Mouse (Mus musculus): ENCODE measurements around the gene Stard13. TPM values are rescaled to one million over a fixed set of nuclear protein-coding genes. Genes with fewer than 3 reads are reported as not detected.

Stard13 gene
- total and polyA plus RNA-seq, 2 experiments from 2014 or later: 2.6 to 19.2 TPM

- H3K4me2 ChIP-seq (ENCODE audit: low read depth): no peak overlapping the region
- H3K4me1 ChIP-seq (ENCODE audit: insufficient read depth): no peaks in the 10 kb centered on the region
- TF ChIP-seq CTCF (IDR thresholded peaks at IDR 0.05; ENCODE audit: low read depth): no peak
- H3K27me3 ChIP-seq (ENCODE audit: insufficient read depth, low read length): no peaks in the 10 kb centered on the region
- ATAC-seq: no peak
- no peak overlapping the region for H3K4me3 ChIP-seq (ENCODE audit: low read depth, low read length)
- no peak overlapping the region for H3K9ac ChIP-seq
- H3K9me3 ChIP-seq (ENCODE audit: low read length): no peaks in the 10 kb centered on the region
- 95% methylated on average over 14 of the region's 14 CpGs for WGBS
- H3K27ac ChIP-seq (ENCODE audit: low read depth, low read length): no peak overlapping the region
- no peak for DNase-seq
- no peaks in the 10 kb centered on the region for H3K36me3 ChIP-seq (ENCODE audit: insufficient read depth)
Measured at GRCm38 (mm10) chr5:151133744-151134143, 99.9 kb downstream of the Stard13 start.

- 87% methylated on average over 2 of the region's 2 CpGs for WGBS
Measured at GRCm38 (mm10) chr5:151129762-151130161, 103.9 kb downstream of the Stard13 start.

GRCm38 (mm10) chr5:151127298-151127717, 106.3 kb downstream of the Stard13 start:
- Histone ChIP-seq H3K4me1 (ENCODE audit: insufficient read depth) (no peaks in the 10 kb centered on the region), H3K4me2 (ENCODE audit: low read depth) (no peak overlapping the region), H3K27me3 (ENCODE audit: insufficient read depth, low read length) (no peaks in the 10 kb centered on the region), H3K9ac (no peak overlapping the region), H3K27ac (ENCODE audit: low read depth, low read length) (no peak overlapping the region), H3K36me3 (ENCODE audit: insufficient read depth) (no peaks in the 10 kb centered on the region), H3K9me3 (ENCODE audit: low read length) (no peaks in the 10 kb centered on the region), H3K4me3 (ENCODE audit: low read depth, low read length) (no peak overlapping the region)
- 44% methylated on average over 6 of the region's 6 CpGs for WGBS
- no peak for ATAC-seq
- no peak for TF ChIP-seq CTCF (IDR thresholded peaks at IDR 0.05; ENCODE audit: low read depth)
- DNase-seq: no peak

More at GRCm38 (mm10) chr5:151129762-151130161, 103.9 kb downstream of the Stard13 start:
- Histone ChIP-seq H3K9ac (no peak overlapping the region), H3K4me3 (ENCODE audit: low read depth, low read length) (no peak overlapping the region), H3K36me3 (ENCODE audit: insufficient read depth) (no peaks in the 10 kb centered on the region), H3K4me2 (ENCODE audit: low read depth) (no peak overlapping the region), H3K4me1 (ENCODE audit: insufficient read depth) (no peaks in the 10 kb centered on the region), H3K27me3 (ENCODE audit: insufficient read depth, low read length) (no peaks in the 10 kb centered on the region), H3K27ac (ENCODE audit: low read depth, low read length) (no peak overlapping the region), H3K9me3 (ENCODE audit: low read length) (no peaks in the 10 kb centered on the region)
- no peak for TF ChIP-seq CTCF (IDR thresholded peaks at IDR 0.05; ENCODE audit: low read depth)
- no peak for DNase-seq
- ATAC-seq: no peak

GRCm38 (mm10) chr5:151126608-151127005, 107.0 kb downstream of the Stard13 start:
- ATAC-seq (no peak), DNase-seq (no peak)
- H3K9me3 ChIP-seq (ENCODE audit: low read length): no peaks in the 10 kb centered on the region
- no peak overlapping the region for H3K27ac ChIP-seq (ENCODE audit: low read depth, low read length)
- WGBS: 74% methylated on average over 10 of the region's 10 CpGs
- no peak for TF ChIP-seq CTCF (IDR thresholded peaks at IDR 0.05; ENCODE audit: low read depth)
- no peak overlapping the region for H3K9ac ChIP-seq
- H3K4me2 ChIP-seq (ENCODE audit: low read depth): no peak overlapping the region
- H3K4me3 ChIP-seq (ENCODE audit: low read depth, low read length): no peak overlapping the region
- no peaks in the 10 kb centered on the region for H3K4me1 ChIP-seq (ENCODE audit: insufficient read depth)
- no peaks in the 10 kb centered on the region for H3K36me3 ChIP-seq (ENCODE audit: insufficient read depth)
- H3K27me3 ChIP-seq (ENCODE audit: insufficient read depth, low read length): no peaks in the 10 kb centered on the region

DNA sequence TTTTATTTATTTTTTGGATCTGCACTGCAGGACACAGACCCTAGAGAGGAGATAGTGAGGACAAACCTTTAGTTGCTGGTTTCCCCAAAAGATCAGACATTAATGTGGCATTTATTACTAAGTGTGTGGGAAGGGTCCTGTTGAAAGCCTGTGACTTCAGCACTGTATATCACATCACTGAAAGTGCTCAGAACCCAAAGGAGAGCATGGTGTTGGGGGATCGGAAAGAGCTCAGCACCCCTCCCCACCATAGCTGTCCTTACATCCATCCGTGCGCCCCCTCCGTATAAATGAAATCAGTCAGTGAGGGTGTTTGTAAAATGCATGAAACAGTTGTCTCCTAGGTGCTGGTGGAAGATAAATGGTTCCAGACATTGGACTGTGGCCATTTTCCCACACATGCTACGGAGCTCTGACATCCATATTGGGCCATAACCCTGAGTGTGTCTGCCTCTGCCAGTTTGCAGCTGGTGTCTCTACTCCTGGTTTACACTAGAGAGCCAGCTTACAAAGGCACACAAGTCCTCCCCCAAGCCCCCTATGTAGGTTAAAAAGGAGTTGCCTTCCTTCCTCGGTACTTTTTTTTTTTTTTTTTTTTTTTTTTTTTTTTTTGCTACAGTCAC, 107.5 kb downstream of the Stard13 start:
- Histone ChIP-seq H3K4me3 (ENCODE audit: low read depth, low read length) (no peak overlapping the region), H3K27ac (ENCODE audit: low read depth, low read length) (no peak overlapping the region), H3K9me3 (ENCODE audit: low read length) (no peaks in the 10 kb centered on the region), H3K9ac (no peak overlapping the region), H3K4me2 (ENCODE audit: low read depth) (no peak overlapping the region), H3K4me1 (ENCODE audit: insufficient read depth) (no peaks in the 10 kb centered on the region), H3K36me3 (ENCODE audit: insufficient read depth) (no peaks in the 10 kb centered on the region), H3K27me3 (ENCODE audit: insufficient read depth, low read length) (no peaks in the 10 kb centered on the region)
- no peak for DNase-seq
- no peak for TF ChIP-seq CTCF (IDR thresholded peaks at IDR 0.05; ENCODE audit: low read depth)
- WGBS: 69% methylated on average over 6 of the region's 6 CpGs
- ATAC-seq: no peak

DNA sequence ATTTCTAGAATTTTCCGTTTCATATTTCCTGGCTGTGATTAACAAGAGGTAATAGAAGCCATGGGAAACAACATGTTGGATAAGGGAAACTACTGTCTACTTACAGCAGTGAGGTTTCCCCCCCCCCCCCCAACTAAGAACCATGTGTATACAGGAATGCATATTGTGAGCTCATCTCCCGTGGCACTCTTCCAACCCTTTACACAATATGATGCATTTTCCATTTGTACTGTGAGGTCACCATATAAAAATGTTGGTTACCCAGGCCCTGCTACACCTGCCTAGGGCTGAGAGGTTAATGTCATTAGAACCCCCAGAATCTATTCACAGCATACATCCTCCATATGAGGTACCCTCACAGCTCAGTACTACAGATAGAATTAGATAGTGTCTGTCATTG, 115.8 kb downstream of the Stard13 start:
- no peak for DNase-seq
- TF ChIP-seq CTCF (IDR thresholded peaks at IDR 0.05; ENCODE audit: low read depth): no peak
- H3K4me1 ChIP-seq (ENCODE audit: insufficient read depth): no peaks in the 10 kb centered on the region
- no peak overlapping the region for H3K27ac ChIP-seq (ENCODE audit: low read depth, low read length)
- no peak overlapping the region for H3K9ac ChIP-seq
- no peak overlapping the region for H3K4me2 ChIP-seq (ENCODE audit: low read depth)
- no peak for ATAC-seq
- H3K36me3 ChIP-seq (ENCODE audit: insufficient read depth): no peaks in the 10 kb centered on the region
- H3K27me3 ChIP-seq (ENCODE audit: insufficient read depth, low read length): no peaks in the 10 kb centered on the region
- H3K9me3 ChIP-seq (ENCODE audit: low read length): no peaks in the 10 kb centered on the region
- no peak overlapping the region for H3K4me3 ChIP-seq (ENCODE audit: low read depth, low read length)
- 87% methylated on average over 2 of the region's 2 CpGs for WGBS

GRCm38 (mm10) chr5:151116192-151116887, 117.3 kb downstream of the Stard13 start:
- TF ChIP-seq CTCF (IDR thresholded peaks at IDR 0.05; ENCODE audit: low read depth): no peak
- no peaks in the 10 kb centered on the region for H3K36me3 ChIP-seq (ENCODE audit: insufficient read depth)
- H3K27me3 ChIP-seq (ENCODE audit: insufficient read depth, low read length): no peaks in the 10 kb centered on the region
- H3K4me1 ChIP-seq (ENCODE audit: insufficient read depth): no peaks in the 10 kb centered on the region
- no peak overlapping the region for H3K4me3 ChIP-seq (ENCODE audit: low read depth, low read length)
- no peak overlapping the region for H3K27ac ChIP-seq (ENCODE audit: low read depth, low read length)
- WGBS: 85% methylated on average over 5 of the region's 5 CpGs
- ATAC-seq: no peak
- DNase-seq: no peak
- H3K9ac ChIP-seq: no peak overlapping the region
- no peaks in the 10 kb centered on the region for H3K9me3 ChIP-seq (ENCODE audit: low read length)
- no peak overlapping the region for H3K4me2 ChIP-seq (ENCODE audit: low read depth)

Data from forebrain, postnatal 0 days (tissue).